Mouse (Mus musculus) A20 (cell line): ENCODE results near the gene Wwox.

Experiments used
- DNase-seq: peaks from one replicate; pipeline ENCODE4 v3.0.0-alpha.2; 2011; ENCODE audit warnings: low read depth, low spot score

Wwox gene

DNA sequence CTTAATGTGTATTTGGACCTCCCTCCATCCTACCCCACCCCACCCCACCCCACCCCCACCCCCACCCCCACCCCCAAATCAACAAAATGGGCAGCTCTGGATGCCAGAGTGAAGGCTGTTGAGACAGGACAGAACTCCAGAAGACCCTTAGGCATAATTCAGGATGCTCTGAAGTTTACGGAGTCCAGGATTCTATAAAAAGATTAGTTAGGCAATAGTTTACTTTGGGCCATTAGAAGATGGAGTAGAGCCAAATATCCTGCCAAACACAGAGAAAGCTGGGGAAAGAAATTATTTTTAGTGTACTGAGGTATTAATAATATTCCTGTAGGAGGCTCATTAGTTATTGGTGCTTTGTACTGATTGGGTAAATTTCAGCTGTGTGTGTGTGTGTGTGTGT, 523.0 kb downstream of the Wwox start:
- DNase-seq = no peak

DNA sequence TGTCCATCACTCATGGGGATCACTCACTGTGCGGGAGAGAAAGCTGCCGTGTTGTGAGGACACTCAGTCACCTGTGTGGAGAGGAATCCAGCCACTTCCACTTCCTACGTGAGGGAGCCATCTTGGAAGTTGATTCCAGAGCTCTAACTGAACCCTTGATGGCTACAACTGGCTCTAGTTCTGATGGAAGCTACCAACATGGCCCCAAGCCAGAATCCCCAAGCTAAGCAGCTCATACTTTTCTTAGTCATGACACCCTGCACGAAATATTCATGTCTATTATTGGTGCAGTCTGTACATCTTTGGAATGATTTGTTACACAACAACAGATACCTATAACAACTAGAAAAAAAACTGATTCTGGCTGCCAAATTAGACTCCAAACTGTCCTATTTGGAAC, 523.8 kb downstream of the Wwox start:
- no peak for DNase-seq

DNA sequence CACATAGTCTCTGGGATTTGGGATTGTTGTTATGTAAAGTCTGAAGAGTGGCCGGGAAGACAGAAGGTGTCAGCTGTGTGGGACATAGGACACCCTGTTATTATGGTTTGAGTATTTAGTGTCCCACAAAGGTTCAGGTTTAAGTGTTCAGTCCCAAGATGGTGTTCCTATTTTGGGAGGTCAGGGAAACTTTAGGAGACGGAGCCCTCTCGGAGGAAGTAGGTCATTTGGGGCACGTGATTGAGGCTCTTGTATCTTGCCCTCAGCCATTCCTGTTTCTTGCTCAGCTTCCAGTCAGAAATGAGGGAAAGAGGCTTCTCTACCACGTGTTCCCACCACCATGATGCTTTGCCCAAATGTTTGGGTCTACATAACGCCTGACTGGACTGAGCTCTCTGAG, 524.8 kb downstream of the Wwox start:
- no peak for DNase-seq

DNA sequence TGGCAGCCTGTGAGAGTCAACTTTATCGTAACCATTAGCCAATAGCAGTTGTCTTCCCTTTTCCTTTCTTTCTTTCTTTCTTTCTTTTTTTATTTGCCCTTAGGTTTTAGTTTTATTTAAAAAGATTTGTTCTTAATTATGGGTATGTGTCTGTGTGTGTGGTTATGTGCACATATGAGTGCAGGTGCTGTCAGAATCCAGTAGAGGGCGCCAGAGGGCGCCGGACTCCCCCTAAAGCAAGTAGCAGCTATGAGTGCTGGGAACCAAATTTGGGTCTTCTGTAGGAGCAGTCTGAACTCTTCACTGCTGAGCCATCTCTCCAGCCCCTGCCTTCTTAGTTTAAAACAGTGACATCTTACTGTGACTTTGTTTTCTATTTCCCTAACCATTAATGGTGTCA, 529.4 kb downstream of the Wwox start:
- no peak for DNase-seq

DNA sequence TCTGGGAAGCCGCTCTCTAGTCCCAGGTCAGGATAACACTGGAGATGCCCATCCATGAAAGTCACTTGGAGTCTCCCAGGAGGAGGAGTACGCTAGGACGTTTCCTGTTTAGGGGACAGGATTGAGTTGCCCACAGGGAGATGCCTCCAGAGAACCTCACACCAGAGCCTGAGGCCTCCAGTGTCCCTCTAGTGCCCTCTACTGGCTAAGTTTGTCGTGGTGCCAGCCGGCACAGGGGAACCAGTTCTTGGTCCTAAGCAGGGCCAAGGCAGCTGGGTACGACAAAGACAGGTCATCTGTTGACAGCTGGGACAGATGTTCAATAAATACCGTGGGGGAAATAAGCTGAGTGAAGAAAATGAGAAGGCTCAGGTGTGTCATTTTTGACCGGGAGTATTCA, 531.9 kb downstream of the Wwox start:
- DNase-seq = peak; percentile 78

DNA sequence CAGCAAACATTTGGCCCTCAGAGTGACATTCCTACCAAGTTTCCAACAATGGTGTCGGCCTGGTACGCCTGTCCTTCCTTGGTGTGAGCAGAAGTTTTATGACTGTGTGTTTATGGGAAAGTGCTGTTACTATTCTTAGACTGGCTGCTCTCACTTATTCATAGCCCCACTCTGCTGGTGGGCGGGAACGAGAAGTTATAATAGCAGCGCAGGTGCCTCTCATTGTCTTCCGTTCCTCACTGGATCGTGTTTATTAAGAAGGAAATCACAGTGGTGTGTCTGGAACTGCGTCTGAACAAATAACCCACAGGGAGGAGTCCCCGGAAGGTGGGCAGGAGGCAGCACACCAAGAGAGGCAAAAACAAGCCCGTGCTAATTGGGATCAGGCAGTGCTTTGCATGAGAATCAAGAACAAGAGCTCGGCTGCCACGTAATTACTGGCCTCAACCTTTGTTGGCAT, 533.6 kb downstream of the Wwox start:
- DNase-seq = no peak

DNA sequence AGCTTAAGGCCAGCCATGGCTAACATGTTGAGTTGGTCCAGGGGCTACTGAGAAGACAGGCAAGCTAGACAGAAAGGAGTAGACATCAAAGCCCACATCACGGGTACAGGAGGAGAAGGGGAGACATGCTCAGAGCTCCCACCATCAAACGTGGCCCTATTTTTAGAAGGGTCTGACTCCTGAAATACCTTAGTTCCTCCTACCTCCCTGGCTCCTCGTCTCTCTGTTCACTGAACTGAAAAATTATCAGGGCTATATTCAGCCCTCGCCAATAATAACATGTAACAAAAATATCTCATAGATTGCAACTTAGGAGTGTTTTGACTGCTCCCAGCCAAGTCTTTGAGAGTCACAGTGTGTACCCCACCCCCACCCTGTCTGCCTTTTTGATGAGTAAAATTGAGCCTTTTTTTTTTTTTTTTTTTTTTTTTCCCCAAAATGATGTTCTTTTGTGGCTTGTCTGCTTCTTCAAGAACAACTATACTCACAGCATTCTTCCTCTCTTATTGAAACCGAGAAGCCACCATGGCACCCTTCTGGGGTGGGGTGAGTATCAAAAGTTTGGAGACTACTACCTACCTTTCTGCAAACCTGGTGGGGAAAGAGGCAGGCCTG, 535.0 kb downstream of the Wwox start:
- peak; percentile 5 for DNase-seq

DNA sequence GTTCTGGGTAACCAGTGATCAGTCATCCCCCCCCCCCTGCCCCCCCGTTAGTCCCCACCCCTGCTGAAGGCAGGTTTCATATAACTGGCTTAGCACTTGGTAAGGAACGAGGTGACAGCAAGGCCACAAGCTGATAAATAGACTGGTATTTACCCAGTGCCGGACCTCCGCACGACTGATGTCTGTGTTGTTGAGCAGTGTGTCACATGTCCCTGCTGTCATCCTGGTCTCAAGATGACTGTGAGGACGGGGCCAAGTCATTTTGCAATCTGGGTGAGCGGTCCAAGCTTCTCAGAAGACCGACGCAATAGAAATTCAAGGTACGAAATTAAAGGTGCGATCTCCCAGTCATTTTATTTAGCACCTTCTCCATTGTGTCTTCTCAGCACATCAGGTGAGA, 538.3 kb downstream of the Wwox start:
- DNase-seq = no peak

DNA sequence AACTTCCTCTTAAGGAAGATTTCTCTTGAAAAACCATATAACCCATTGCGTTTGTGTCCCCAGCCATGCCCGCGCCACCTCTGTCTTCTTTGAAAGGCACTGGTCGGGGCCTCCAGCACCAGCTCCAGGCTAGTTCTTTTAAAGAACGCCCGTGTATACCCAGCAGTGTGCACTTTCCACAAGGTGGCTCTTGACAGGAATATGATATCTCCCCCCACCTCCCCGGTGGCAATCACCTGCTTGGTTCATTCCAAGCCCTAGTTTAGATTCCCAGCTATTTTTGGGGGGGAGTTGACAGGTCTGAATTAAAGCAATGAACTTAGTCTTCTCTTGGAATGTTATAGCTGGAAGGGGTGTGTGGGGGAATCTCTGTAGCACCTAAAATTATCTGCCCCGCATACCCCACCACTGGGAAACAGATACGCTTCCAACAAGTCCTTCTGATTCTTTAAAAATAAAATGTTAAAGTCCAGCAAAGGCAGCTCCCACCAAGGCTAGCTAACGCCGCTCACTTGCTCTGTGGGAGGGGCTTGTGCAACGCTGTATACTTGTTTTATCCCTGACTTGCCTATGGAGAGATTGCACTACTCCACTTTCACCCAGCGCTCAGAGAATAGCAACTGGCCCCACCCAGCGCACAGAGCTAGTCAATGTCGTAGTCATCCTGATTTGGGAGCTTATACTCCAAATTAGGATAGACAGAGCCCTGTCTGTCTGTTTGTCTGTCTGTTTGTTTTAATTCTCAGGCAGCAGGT, 538.9 kb downstream of the Wwox start:
- no peak for DNase-seq

DNA sequence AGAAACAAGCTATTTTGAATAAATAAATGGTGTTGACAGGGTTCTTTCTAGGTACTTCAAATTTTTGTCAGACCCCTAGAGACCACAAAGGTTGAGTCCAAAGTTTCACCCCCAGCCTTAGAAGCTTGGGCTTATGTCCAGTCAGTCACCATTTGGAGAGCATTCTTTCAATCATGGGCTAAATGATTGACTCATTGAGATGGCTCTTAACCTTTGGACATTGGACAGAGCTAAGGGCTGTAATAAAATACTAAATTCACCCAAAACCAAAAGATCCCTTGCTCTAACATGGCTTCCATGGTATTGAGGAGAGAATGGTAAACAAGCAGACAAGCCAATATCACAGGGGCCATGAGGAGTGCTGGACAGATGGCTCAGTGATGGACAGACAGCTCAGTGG, 540.2 kb downstream of the Wwox start:
- no peak for DNase-seq

DNA sequence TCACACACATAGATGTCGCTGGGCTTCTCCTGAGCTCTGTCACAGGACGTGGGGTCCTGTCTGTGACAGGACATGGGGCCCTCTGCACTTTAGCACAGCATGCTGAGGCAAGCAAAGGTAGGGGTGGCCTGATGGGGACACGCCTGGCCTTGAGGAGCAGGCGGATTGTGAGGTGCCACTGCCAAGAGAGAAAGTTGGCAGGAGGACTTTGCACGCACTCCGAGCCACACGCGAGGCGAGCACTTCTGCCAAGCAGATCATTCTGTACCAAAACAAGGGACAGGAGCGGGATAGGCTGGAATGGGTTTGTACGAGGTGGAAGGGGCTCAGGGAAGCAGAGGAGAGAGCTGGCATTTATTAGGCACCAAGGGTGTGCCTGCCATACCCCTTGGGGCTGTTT, 543.3 kb downstream of the Wwox start:
- no peak for DNase-seq

DNA sequence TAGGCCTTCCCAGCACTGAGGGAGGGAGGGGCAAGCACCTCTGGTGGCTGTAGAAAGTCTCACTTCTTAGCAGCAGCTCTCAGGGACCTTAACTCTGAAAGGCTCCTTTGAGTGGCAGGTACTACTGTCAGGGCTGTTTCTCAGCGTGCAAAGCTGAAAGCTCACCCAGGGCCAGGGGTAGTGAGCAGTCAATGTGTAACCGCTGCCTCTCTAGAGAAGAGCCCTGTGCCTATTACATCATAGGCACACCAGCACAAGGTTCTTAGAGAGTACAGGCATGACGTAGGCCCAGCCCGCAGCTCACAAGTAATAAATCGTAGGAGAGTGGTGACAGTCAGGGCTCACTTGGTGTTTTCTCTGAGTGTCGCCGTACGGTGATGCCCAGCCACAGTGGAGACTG, 545.0 kb downstream of the Wwox start:
- DNase-seq = no peak

DNA sequence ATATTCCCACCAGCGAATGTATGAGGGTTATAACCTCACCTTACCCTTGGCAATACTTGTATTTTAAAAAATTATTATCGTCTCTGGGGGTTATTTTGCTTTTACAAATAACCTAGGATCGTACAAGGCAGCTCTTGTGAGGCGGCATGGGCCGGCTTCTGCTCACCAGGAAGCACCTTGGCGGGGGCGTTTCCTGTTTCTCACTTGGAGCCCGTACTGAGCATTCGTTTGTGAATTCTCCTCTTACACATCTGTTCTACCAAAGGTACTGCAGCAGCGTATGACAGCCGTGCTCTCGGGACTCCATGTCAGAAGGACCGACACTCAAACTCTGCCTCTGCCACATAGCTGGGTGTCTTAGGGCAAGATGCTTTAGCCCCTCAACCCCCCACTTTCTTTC, 546.5 kb downstream of the Wwox start:
- DNase-seq = peak; percentile 8

DNA sequence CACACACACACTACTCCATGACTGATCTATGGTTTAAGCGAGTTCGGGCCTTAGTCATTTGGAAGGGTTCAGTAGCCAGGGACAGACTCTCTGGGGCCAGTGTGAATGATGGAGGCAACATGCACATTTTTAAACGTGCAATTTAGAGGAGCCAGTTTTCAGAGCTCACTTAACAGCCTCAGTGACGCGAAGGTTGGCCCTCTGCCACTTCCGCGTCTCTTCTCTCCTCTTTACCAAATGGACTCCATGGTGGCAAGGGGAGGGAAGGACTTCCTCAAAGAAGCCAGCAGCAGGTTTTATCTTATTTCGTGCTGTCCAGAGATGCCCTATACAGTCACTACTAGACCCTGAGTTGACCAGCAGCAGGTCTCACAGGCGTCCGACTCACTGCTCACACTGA, 547.5 kb downstream of the Wwox start:
- DNase-seq = no peak

DNA sequence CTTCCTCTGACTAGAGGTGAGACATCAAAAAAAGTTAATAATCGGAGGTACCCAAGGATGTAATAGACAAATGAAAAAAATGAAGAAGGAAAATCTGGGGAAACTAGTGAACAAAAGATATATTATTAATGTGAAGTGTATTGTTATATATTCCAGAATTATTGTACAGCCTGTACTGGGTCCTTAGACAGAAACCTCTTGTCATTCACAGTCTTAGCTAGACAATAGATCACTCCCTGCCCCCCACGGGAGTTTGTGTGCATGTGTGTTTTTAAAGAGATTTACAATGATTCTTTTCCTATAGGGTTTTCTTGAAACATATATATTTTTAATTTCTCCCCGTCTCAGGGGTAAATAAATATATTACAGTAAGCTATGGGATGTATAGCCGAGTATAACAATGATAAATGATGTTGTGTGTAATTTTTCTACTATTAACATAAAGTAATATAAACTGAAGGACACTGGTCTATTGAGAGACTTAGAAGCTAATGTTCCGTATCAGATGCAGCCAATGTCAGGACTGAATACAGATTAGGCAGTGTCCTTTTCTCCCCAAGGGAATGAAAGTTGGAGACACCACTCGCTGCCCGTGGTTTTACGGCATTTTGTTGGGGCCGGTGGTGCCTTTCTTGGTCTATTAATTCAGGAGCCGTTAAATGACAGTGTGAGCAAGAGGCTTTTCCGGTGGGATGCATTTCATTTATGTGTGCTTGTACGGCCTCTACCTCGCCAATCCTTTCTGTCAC, 551.6 kb downstream of the Wwox start:
- no peak for DNase-seq

DNA sequence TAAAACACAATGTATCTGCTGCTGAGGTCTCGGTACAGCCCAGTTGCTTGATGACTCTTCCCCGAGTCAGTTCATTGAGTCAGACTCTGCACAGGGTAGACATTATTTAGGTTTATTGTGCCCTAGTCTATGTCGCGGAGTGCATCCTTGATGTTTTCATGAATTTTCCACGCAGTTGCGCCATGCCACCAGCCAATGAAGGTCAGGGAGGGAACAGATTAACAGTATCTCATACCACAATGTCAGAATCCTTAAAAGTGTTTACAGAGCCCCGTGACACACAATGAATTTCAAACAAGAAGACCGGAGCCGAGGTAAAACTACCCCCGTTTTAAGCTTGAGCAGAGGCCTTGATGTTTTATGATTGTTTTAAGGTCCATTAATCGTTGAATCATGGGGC, 561.3 kb downstream of the Wwox start:
- no peak for DNase-seq

DNA sequence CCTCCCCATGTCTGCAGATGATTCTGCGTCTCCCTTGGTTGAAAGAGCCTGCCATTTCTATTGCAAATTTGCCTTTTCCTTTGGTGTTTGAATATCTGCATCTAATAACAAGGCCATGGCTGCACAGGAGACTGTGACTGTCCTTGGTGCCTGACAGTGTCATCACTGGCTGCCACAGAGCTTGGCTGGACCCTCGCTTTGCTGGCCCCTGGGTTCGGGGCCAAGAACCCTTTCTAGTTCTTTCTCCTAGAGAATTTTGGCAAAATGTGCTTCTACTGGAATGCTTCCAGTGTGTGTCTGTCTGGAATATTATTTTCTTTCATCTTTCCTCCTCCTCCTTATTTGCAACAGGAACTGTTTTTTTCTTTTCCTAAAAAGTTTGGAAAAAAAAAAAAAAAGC, 565.6 kb downstream of the Wwox start:
- no peak for DNase-seq

DNA sequence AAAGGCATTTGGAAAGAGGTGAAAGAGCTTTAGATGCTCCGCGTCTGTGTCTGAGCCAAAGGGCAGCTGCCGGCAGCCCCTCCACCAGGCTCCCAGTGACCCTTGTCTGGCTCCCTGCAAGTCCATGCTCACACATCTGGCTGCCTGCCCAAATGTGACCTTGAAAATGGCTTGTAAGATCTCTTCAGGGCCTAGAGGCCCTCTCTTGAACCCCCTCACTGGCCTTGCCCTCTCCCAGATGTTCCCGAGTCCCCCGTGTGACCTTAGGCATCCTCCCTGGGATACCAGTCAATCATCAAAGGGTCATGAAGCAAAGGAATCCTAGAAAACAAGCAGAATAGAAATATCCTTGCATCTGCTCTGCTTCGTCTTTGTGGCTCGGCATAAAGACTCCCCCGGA, 567.1 kb downstream of the Wwox start:
- DNase-seq = no peak

DNA sequence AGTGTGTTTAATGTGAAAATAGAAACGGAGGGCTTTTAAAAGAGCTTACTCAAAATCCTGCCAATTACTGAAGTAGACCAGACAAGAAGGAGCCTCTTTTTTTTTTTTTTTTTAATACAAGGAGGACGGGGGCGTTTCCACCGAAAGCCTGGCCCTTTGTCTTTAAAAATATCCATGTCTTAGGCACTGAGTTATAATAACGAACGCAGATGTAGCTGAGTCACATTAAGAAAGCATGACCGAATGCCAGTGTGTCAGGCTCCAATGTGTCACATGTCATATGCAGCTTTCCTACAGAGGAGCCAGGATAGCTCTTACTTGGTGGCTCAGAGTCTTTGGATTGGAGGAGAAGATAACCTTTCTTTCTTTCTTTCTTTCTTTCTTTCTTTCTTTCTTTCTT, 567.8 kb downstream of the Wwox start:
- no peak for DNase-seq

DNA sequence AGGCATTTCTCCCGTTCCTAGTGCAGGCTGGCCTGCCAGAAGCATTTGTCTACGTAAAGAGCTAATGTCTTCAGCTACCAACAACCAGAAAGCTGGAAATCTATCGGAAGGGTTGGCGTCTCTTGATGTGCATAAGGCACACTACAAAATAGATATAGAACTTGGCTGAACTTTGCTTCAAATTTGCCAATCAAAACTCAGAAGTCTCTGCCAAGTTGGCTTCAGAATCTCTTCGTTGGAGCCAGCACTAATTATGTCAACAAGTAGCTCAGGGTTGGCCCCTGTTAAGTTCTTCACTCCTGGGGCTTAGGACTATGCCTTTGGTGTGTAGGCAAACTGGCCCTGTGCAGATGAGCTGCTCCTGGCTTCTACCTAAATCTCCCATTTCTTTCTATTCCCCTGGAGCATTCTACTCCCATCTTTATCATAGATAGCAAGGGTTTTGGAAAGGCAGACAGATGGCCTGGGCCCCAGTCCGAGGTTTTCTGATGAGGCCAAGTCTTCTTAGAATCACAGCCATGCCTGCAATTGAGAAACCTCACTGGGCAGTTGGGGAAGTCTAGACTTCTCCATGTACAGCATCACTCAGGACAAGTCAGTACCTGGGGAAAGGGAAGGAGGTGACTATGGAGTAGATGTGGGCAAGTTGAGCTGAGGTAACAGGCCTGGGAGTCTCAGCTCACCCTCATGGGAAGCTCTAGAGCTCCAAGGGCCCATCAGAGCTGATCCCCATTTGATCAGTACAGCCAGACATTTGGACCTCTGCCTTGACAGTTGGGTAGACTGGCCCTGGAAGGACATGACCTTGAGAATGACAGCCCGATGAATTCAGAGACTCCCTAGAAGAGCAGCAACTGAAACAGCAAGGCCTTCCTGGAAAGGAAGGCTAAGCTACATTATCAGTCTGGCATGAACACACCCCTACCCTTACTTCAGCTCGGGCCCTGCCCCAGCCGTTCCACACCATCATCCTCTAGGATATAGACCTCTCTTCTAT, 569.5 kb downstream of the Wwox start:
- no peak for DNase-seq

DNA sequence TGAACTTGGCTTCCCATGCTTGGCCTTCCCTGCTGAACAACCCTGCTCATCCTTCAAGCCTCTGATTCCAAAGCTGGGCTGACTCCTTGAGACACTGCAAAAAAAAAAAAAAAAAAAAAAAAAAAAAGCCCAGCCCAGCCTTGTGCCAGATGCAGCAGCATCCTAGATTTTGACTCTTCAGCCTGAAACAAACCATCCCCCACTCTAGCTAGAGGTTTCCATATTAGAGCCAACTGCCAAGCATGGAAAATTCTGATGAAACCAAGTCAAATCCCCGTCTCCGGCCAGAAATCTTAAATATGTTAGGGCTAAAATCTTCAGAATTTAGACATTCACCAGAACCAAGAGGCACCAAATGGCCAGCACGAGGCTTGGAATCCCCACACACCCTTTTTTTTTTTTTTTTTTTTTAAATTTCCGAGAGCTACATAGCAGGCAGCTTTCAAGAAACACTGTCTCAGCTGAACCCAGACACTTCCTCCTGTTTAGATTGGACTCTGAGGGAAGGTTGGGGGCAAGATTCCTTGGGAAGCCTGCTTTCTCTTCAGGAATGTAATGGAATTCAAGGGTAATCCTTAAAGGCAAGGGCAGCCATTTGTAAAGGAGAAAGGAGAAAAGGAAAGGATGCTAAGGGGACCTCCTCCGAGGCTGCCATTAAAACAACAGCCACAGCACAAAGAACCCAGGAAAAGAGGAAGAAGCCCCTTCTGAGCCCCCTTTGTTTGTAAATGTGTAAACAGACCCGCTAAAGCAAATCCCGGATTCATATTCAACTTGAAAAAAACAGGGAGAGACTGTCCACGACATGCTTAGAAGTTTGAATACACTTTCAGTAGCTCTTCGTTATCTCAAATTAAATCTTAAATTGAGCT, 570.7 kb downstream of the Wwox start:
- DNase-seq = no peak
